Mouse (Mus musculus): ENCODE results near the gene Magi3. TPM values are rescaled to one million over a fixed set of nuclear protein-coding genes. Genes with fewer than 3 reads are reported as not detected.

The Magi3 gene
- polyA plus RNA-seq, 1 experiment from 2014 or later, result 8.7 TPM

- no peak for DNase-seq (ENCODE audit: low spot score)
- 90% methylated on average over 8 of the region's 8 CpGs for WGBS
- Histone ChIP-seq H3K4me1 (no peaks in the 10 kb centered on the region), H3K4me3 (no peak overlapping the region), H3K27ac (no peak overlapping the region), H3K36me3 (peaks cover 60% of the 10 kb centered on the region), H3K27me3 (ENCODE audit: insufficient read depth, poor library complexity, severe bottlenecking) (no peaks in the 10 kb centered on the region), H3K9me3 (no peaks in the 10 kb centered on the region)
Observed at GRCm38 (mm10) chr3:104007479-104007878, 212.7 kb downstream of the Magi3 start.

GRCm38 (mm10) chr3:104006896-104007466 lies 213.2 kb downstream of the Magi3 start:
- Histone ChIP-seq H3K4me3 (no peak overlapping the region), H3K27me3 (ENCODE audit: insufficient read depth, poor library complexity, severe bottlenecking) (no peaks in the 10 kb centered on the region), H3K27ac (no peak overlapping the region), H3K9me3 (no peaks in the 10 kb centered on the region), H3K4me1 (no peaks in the 10 kb centered on the region), H3K36me3 (peaks cover 55% of the 10 kb centered on the region)
- 89% methylated on average over 8 of the region's 8 CpGs for WGBS
- no peak for DNase-seq (ENCODE audit: low spot score)

GRCm38 (mm10) chr3:103998724-103999123 lies 221.4 kb downstream of the Magi3 start:
- no peak overlapping the region for H3K27ac ChIP-seq
- H3K27me3 ChIP-seq (ENCODE audit: insufficient read depth, poor library complexity, severe bottlenecking), result no peaks in the 10 kb centered on the region
- no peak for DNase-seq (ENCODE audit: low spot score)
- peaks cover 51% of the 10 kb centered on the region for H3K36me3 ChIP-seq
- no peak overlapping the region for H3K4me3 ChIP-seq
- H3K4me1 ChIP-seq, result peaks cover 12% of the 10 kb centered on the region; the same call in 1 of the 2 replicates
- 84% methylated on average over 4 of the region's 4 CpGs for WGBS
- H3K9me3 ChIP-seq, result no peaks in the 10 kb centered on the region

GRCm38 (mm10) chr3:103991271-103991670 lies 228.9 kb downstream of the Magi3 start:
- H3K4me1 ChIP-seq, result peaks cover 11% of the 10 kb centered on the region; the same call in 1 of the 2 replicates
- no peak overlapping the region for H3K27ac ChIP-seq
- H3K9me3 ChIP-seq, result no peaks in the 10 kb centered on the region
- peaks cover 58% of the 10 kb centered on the region for H3K36me3 ChIP-seq
- no peaks in the 10 kb centered on the region for H3K27me3 ChIP-seq (ENCODE audit: insufficient read depth, poor library complexity, severe bottlenecking)
- WGBS, result 92% methylated on average over 3 of the region's 3 CpGs
- no peak for DNase-seq (ENCODE audit: low spot score)
- no peak overlapping the region for H3K4me3 ChIP-seq

GRCm38 (mm10) chr3:103989352-103989751 lies 230.8 kb downstream of the Magi3 start:
- H3K36me3 ChIP-seq, result peaks cover 61% of the 10 kb centered on the region
- no peaks in the 10 kb centered on the region for H3K27me3 ChIP-seq (ENCODE audit: insufficient read depth, poor library complexity, severe bottlenecking)
- H3K27ac ChIP-seq, result no peak overlapping the region
- no peaks in the 10 kb centered on the region for H3K4me1 ChIP-seq
- H3K9me3 ChIP-seq, result no peaks in the 10 kb centered on the region
- DNase-seq (ENCODE audit: low spot score), result no peak
- no peak overlapping the region for H3K4me3 ChIP-seq
- WGBS, result 73% methylated on average over 4 of the region's 4 CpGs

GRCm38 (mm10) chr3:103987831-103988432 lies 232.2 kb downstream of the Magi3 start:
- no peak overlapping the region for H3K4me3 ChIP-seq
- no peak overlapping the region for H3K27ac ChIP-seq
- H3K9me3 ChIP-seq, result no peaks in the 10 kb centered on the region
- no peaks in the 10 kb centered on the region for H3K27me3 ChIP-seq (ENCODE audit: insufficient read depth, poor library complexity, severe bottlenecking)
- 68% methylated on average over 5 of the region's 5 CpGs for WGBS
- no peaks in the 10 kb centered on the region for H3K4me1 ChIP-seq
- peaks cover 65% of the 10 kb centered on the region for H3K36me3 ChIP-seq
- DNase-seq (ENCODE audit: low spot score), result no peak

GRCm38 (mm10) chr3:103985194-103985593 lies 235.0 kb downstream of the Magi3 start:
- DNase-seq (ENCODE audit: low spot score), result no peak
- peaks cover 52% of the 10 kb centered on the region for H3K36me3 ChIP-seq
- H3K4me1 ChIP-seq, result no peaks in the 10 kb centered on the region
- H3K27ac ChIP-seq, result no peak overlapping the region
- no peaks in the 10 kb centered on the region for H3K27me3 ChIP-seq (ENCODE audit: insufficient read depth, poor library complexity, severe bottlenecking)
- H3K4me3 ChIP-seq, result no peak overlapping the region
- 94% methylated on average over 2 of the region's 2 CpGs for WGBS
- H3K9me3 ChIP-seq, result no peaks in the 10 kb centered on the region

GRCm38 (mm10) chr3:103984556-103984955 lies 235.6 kb downstream of the Magi3 start:
- H3K36me3 ChIP-seq, result peaks cover 46% of the 10 kb centered on the region
- H3K27ac ChIP-seq, result no peak overlapping the region
- DNase-seq (ENCODE audit: low spot score), result no peak
- no peaks in the 10 kb centered on the region for H3K27me3 ChIP-seq (ENCODE audit: insufficient read depth, poor library complexity, severe bottlenecking)
- 85% methylated on average over 4 of the region's 4 CpGs for WGBS
- no peak overlapping the region for H3K4me3 ChIP-seq
- no peaks in the 10 kb centered on the region for H3K4me1 ChIP-seq
- no peaks in the 10 kb centered on the region for H3K9me3 ChIP-seq

- DNase-seq (ENCODE audit: low spot score), result no peak
- Histone ChIP-seq H3K4me1 (peaks cover 19% of the 10 kb centered on the region), H3K27me3 (ENCODE audit: insufficient read depth, poor library complexity, severe bottlenecking) (no peaks in the 10 kb centered on the region), H3K4me3 (no peak overlapping the region), H3K36me3 (peaks cover 25% of the 10 kb centered on the region), H3K9me3 (no peaks in the 10 kb centered on the region), H3K27ac (no peak overlapping the region)
- WGBS, result 93% methylated on average over 2 of the region's 2 CpGs
Observed at GRCm38 (mm10) chr3:103971157-103971556, 249.0 kb downstream of the Magi3 start.

- WGBS, result 1% methylated on average over 24 of the region's 24 CpGs
- no peak for DNase-seq (ENCODE audit: low spot score)
- peak overlapping the region; percentile 81 for H3K4me3 ChIP-seq
Observed at GRCm38 (mm10) chr3:103968701-103969100, 251.5 kb downstream of the Magi3 start.

GRCm38 (mm10) chr3:103967861-103968691 lies 252.1 kb downstream of the Magi3 start, which contains the start of gene Phtf1:
TSS of gene Phtf1 (plus strand) at chr3:103968110.
- WGBS, result under 1% methylated on average over 69 of the region's 70 CpGs
- Histone ChIP-seq H3K27ac (peak within 1 kb of the TSS; percentile 95), H3K4me1 (peaks cover 15% of the 10 kb centered on the region), H3K9me3 (no peaks in the 10 kb centered on the region), H3K36me3 (peaks cover 24% of the 10 kb centered on the region), H3K4me3 (peak within 1 kb of the TSS; percentile 81), H3K27me3 (ENCODE audit: insufficient read depth, poor library complexity, severe bottlenecking) (no peaks in the 10 kb centered on the region)
- peak; percentile 95 for DNase-seq (ENCODE audit: low spot score)

More at GRCm38 (mm10) chr3:103968701-103969100, 251.5 kb downstream of the Magi3 start:
- H3K27ac ChIP-seq, result peak overlapping the region; percentile 95
- H3K36me3 ChIP-seq, result peaks cover 20% of the 10 kb centered on the region
- no peaks in the 10 kb centered on the region for H3K27me3 ChIP-seq (ENCODE audit: insufficient read depth, poor library complexity, severe bottlenecking)
- no peaks in the 10 kb centered on the region for H3K9me3 ChIP-seq
- peaks cover 15% of the 10 kb centered on the region for H3K4me1 ChIP-seq

GRCm38 (mm10) chr3:103967231-103967630 lies 252.9 kb downstream of the Magi3 start:
- H3K9me3 ChIP-seq, result no peaks in the 10 kb centered on the region
- H3K4me3 ChIP-seq, result peak overlapping the region; percentile 81
- H3K27me3 ChIP-seq (ENCODE audit: insufficient read depth, poor library complexity, severe bottlenecking), result no peaks in the 10 kb centered on the region
- H3K4me1 ChIP-seq, result peaks cover 15% of the 10 kb centered on the region
- 43% methylated on average over 2 of the region's 2 CpGs for WGBS
- no peak for DNase-seq (ENCODE audit: low spot score)
- H3K27ac ChIP-seq, result peak overlapping the region; percentile 95
- H3K36me3 ChIP-seq, result peaks cover 24% of the 10 kb centered on the region

All from heart, embryonic 10.5 days (tissue).